Mouse (Mus musculus) testis, adult 2 months (tissue): ENCODE measurements around the gene Psmb2.

ENCODE experiments used
- CTCF ChIP-seq: fragments of 200-500 bp; IDR thresholded peaks from 2 replicates; pipeline ENCODE4 v1.5.1; 2012; ENCODE audit warnings: low read depth, mild to moderate bottlenecking, inconsistent platforms, low read length, moderate library complexity; ENCODE audit not compliant: control insufficient read depth, insufficient read depth, insufficient replicate concordance
- POLR2A ChIP-seq: fragments of 200-500 bp; IDR thresholded peaks from 2 replicates; pipeline ENCODE4 v1.6.1; 2012; ENCODE audit warnings: low read depth, mild to moderate bottlenecking, inconsistent platforms, low read length, moderate library complexity; ENCODE audit not compliant: control insufficient read depth

- TF ChIP-seq CTCF: no peak
- no peak for TF ChIP-seq POLR2A
Measured at GRCm38 (mm10) chr4:126655356-126655755, 22.1 kb upstream of the Psmb2 start.
